Mouse (Mus musculus): ENCODE results near the gene Amhr2. TPM values are rescaled to one million over a fixed set of nuclear protein-coding genes. Genes with fewer than 3 reads are reported as not detected.

The Amhr2 gene
- polyA plus RNA-seq, 1 experiment from 2014 or later: 5.7 TPM

DNA sequence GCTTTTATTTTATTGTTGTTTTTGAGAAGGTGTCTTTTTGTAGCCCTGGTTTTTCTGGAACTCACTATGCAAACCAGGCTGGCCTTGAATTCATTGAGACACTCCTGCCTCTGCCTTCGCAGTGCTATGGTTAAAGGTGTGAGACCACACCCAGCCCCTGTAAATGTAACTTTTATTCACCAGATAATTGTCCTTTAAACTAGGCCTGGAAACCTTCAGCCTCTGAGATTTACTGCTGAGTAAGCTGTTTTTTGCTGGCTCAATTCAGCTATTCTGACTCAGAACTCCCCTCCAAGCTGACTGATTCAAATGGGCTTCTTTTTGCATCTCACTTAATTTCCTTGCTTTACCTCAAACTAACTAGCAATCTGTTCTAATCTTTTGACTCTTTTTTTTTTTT, 18.2 kb upstream of the Amhr2 start:
- Histone ChIP-seq H3K4me2 (no peak overlapping the region), H3K27ac (no peak overlapping the region), H3K27me3 (no peaks in the 10 kb centered on the region), H3K9ac (no peak overlapping the region), H3K9me3 (replicated peaks) (no peaks in the 10 kb centered on the region), H3K4me3 (no peak overlapping the region), H3K4me1 (replicated peaks) (no peaks in the 10 kb centered on the region), H3K36me3 (peaks cover 69% of the 10 kb centered on the region)
- ATAC-seq (replicated peaks; ENCODE audit: insufficient number of reproducible peaks, insufficient read depth, low FRiP score, low read depth): no peak
- 92% methylated on average over 1 of the region's 1 CpGs for WGBS

DNA sequence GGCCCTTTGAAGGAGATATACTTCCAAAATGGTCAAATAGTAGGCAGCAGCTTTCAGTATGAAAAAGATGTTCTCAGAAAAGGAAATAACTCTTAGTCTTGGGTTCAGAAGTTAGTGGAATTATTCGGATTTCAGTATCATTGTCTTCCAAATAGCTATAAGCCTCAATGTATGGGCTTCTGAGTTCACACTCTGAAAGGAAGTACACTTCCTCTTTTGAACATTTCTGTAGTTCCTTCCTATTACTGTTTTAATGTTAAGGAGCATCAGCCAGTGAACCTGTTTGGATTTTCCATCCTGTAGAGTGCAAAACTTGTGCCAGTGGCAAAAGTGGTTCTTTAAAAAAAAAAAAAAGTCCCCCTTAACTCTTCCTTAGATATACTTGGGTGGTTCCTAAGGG, 13.1 kb upstream of the Amhr2 start:
- H3K9ac ChIP-seq: no peak overlapping the region
- H3K4me2 ChIP-seq: no peak overlapping the region
- H3K27me3 ChIP-seq: no peaks in the 10 kb centered on the region
- H3K4me3 ChIP-seq: no peak overlapping the region
- no peak for ATAC-seq (replicated peaks; ENCODE audit: insufficient number of reproducible peaks, insufficient read depth, low FRiP score, low read depth)
- 72% methylated on average over 1 of the region's 1 CpGs for WGBS
- H3K9me3 ChIP-seq (replicated peaks): no peaks in the 10 kb centered on the region
- no peaks in the 10 kb centered on the region for H3K4me1 ChIP-seq (replicated peaks)
- H3K36me3 ChIP-seq: peaks cover 73% of the 10 kb centered on the region
- H3K27ac ChIP-seq: peak overlapping the region; percentile 31; the same call in 1 of the 2 replicates

DNA sequence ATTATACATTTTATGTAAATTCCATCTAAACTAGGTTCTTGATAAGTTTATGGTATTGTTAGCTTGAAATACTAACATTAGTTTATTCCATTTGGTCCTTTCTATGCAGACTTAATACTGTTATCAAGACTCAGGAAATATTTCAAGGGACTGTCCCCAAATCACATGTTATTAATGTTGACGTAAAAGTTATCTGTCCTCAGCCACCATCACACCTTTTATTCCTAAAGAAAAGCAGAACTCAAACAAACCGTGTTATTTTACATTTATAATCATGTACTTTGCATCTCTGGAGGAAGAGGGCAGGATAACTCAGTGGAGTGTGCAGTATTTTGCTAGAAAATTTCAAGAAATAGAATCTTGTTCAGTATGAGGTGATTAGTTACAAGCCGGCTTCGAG, 12.0 kb upstream of the Amhr2 start:
- no peaks in the 10 kb centered on the region for H3K4me1 ChIP-seq (replicated peaks)
- no peaks in the 10 kb centered on the region for H3K27me3 ChIP-seq
- ATAC-seq (replicated peaks; ENCODE audit: insufficient number of reproducible peaks, insufficient read depth, low FRiP score, low read depth): no peak
- no peak overlapping the region for H3K9ac ChIP-seq
- peaks cover 65% of the 10 kb centered on the region for H3K36me3 ChIP-seq
- H3K4me3 ChIP-seq: no peak overlapping the region
- no peaks in the 10 kb centered on the region for H3K9me3 ChIP-seq (replicated peaks)
- 86% methylated on average over 4 of the region's 4 CpGs for WGBS
- no peak overlapping the region for H3K4me2 ChIP-seq
- no peak overlapping the region for H3K27ac ChIP-seq

DNA sequence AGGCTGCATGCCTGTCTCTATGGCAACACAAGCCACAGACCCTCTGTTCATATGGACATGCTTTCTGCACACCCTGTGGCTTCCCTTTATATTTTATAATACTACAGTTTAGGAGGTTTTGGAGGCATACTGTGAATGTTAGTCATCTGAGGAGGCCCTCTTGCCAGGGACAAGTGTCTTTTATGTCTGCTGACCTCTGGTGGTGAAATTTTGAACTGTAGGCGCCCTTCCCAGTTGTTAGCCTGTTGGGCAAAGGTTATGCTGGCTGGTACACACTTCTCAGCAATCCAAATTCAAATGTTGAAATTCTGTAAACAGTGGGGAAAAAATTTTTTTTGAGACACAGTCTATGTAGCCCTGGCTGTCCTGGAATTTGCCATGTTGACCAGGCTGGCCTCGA, 2.7 kb upstream of the Amhr2 start:
- H3K4me1 ChIP-seq (replicated peaks): peaks cover 4% of the 10 kb centered on the region; the same call in 1 of the 2 replicates
- H3K4me3 ChIP-seq: no peak overlapping the region
- no peak for ATAC-seq (replicated peaks; ENCODE audit: insufficient number of reproducible peaks, insufficient read depth, low FRiP score, low read depth)
- H3K9me3 ChIP-seq (replicated peaks): no peaks in the 10 kb centered on the region
- H3K27ac ChIP-seq: no peak overlapping the region
- H3K27me3 ChIP-seq: no peaks in the 10 kb centered on the region
- H3K36me3 ChIP-seq: no peaks in the 10 kb centered on the region
- 42% methylated on average over 2 of the region's 2 CpGs for WGBS
- H3K4me2 ChIP-seq: no peak overlapping the region
- no peak overlapping the region for H3K9ac ChIP-seq

DNA sequence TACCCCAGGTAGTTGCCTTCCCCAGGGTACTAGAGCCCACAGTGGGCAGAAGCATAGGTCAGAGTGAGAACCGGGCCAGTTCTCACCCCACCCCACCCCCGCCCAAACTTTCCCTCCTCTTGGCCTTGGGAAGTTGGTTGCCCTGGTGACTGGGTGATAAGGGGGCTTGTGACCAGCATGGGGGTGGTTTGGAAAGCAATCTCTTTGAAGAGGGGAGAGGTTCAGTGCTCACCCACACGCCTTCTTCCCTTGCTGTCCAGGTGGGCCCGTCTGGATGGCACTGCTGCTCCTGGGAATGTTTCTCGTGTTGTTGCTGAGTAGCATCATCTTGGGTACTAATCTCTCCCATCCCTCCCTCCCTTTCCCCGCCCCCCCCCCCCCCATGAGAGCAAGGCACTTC, 1.3 kb downstream of the Amhr2 start:
- H3K27me3 ChIP-seq: no peaks in the 10 kb centered on the region
- no peak overlapping the region for H3K4me3 ChIP-seq
- no peaks in the 10 kb centered on the region for H3K9me3 ChIP-seq (replicated peaks)
- no peak for ATAC-seq (replicated peaks; ENCODE audit: insufficient number of reproducible peaks, insufficient read depth, low FRiP score, low read depth)
- no peak overlapping the region for H3K4me2 ChIP-seq
- no peak overlapping the region for H3K9ac ChIP-seq
- WGBS: 18% methylated on average over 5 of the region's 6 CpGs
- peaks cover 4% of the 10 kb centered on the region; the same call in 1 of the 2 replicates for H3K4me1 ChIP-seq (replicated peaks)
- no peak overlapping the region for H3K27ac ChIP-seq
- H3K36me3 ChIP-seq: no peaks in the 10 kb centered on the region

DNA sequence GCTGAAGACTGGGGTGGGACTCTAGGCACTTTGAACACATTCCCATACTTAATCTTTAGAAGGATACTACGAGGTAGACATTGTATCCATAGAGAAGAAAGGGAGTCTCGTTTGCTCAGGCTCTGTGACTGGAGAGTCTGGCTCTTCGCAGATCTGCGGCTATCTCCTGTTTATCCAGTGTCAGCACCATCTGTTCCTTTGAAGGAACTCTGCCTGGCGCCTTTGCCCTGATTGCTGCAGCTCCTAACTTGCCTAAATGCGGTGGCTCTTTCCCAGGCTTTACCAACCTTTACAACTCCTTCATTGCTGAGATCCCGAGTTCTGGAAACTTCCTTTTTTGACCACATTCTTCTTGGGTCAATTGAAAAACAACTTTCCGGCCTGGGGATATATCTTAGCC, 4.2 kb downstream of the Amhr2 start:
- no peak for ATAC-seq (replicated peaks; ENCODE audit: insufficient number of reproducible peaks, insufficient read depth, low FRiP score, low read depth)
- H3K27me3 ChIP-seq: no peaks in the 10 kb centered on the region
- H3K27ac ChIP-seq: no peak overlapping the region
- H3K4me2 ChIP-seq: no peak overlapping the region
- peaks cover 8% of the 10 kb centered on the region; the same call in 1 of the 2 replicates for H3K4me1 ChIP-seq (replicated peaks)
- 39% methylated on average over 8 of the region's 8 CpGs for WGBS
- H3K4me3 ChIP-seq: no peak overlapping the region
- no peaks in the 10 kb centered on the region for H3K36me3 ChIP-seq
- no peak overlapping the region for H3K9ac ChIP-seq
- H3K9me3 ChIP-seq (replicated peaks): no peaks in the 10 kb centered on the region

DNA sequence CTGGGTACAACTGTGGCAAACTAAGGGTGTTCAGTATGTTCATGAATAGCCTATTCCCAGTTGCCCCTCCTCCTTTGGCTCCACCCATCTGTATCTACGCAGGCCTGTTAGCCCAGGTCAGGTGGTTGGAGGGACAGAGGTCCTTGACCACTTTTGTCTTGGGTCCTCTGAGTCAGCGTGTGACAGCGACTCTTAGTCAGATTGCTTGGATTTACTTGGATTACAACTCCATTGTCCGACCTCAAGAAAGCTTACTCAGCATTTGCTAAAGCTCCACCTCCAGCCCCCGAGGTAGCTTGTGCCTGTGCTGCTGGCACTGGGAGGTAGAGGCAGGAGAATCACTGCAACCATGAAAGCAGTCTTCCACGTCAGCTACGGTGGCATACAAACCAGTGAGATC, 5.8 kb downstream of the Amhr2 start:
- Histone ChIP-seq H3K27ac (no peak overlapping the region), H3K4me1 (replicated peaks) (peaks cover 8% of the 10 kb centered on the region; the same call in 1 of the 2 replicates), H3K9ac (no peak overlapping the region), H3K36me3 (no peaks in the 10 kb centered on the region), H3K4me3 (no peak overlapping the region), H3K27me3 (no peaks in the 10 kb centered on the region), H3K9me3 (replicated peaks) (no peaks in the 10 kb centered on the region), H3K4me2 (no peak overlapping the region)
- WGBS: 35% methylated on average over 7 of the region's 7 CpGs
- ATAC-seq (replicated peaks; ENCODE audit: insufficient number of reproducible peaks, insufficient read depth, low FRiP score, low read depth): no peak

DNA sequence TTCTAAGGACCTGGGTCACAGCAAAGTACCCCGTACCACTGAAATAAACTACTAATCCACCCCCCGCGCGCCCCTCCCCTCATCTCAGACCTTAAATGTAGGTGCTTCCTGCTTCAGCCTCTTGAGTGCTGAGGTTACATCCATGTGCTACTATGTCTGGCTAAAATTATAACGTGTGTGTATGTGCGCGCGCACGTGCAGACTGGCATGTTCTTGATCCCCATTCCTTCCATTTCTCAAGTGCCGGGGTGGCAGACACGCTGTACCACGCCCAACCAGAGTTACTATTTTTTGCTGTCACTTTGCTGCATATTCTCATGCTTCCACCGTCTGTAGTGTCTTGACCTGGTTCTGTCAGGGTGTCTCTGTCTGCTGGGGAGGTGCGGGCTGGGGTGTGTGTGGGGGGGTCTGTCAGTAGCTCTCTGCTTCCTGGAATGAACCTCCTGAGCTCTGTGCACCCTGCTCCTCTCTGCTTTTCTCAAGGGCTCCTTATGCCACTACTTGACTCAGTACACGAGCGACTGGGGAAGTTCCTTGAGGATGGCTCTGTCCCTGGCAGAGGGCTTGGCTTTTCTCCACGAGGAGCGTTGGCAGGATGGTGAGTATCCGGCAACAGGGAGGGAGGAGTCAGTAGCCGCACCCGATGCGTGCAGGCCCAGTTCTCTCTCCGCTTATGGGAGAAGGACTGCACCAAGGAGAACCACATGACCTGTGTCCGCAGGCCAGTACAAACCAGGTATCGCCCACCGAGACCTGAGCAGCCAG, 6.7 kb downstream of the Amhr2 start:
- Histone ChIP-seq H3K27ac (no peak overlapping the region; the same call in 1 of the 2 replicates), H3K4me2 (no peak overlapping the region), H3K9me3 (replicated peaks) (no peaks in the 10 kb centered on the region), H3K4me3 (no peak overlapping the region), H3K36me3 (no peaks in the 10 kb centered on the region), H3K27me3 (no peaks in the 10 kb centered on the region), H3K4me1 (replicated peaks) (0 out of 2 replicates have a peak, but pooled peaks cover 4% of the 10 kb centered on the region), H3K9ac (no peak overlapping the region)
- WGBS: 70% methylated on average over 26 of the region's 26 CpGs
- ATAC-seq (replicated peaks; ENCODE audit: insufficient number of reproducible peaks, insufficient read depth, low FRiP score, low read depth): no peak

DNA sequence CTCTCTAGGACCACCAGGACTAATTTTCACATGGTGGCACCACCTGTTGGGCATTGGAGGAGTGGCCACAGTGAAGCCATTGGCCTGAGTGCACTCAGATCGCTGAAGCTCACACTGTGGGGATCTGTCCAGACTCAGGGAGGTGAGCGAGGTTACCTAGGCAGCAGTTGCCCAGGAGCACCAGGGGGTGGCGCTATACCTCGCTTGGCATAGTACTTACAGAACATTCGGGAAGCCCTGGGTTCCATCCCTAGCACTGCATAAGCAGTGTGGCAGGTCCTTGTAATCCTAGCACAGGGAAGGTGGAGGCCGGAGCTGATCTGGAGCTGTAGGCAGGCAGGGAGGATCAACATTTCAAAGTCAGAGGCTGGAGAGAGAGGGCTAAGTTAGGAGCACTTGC, 10.8 kb downstream of the Amhr2 start:
- Histone ChIP-seq H3K9ac (no peak overlapping the region), H3K4me3 (no peak overlapping the region), H3K27ac (no peak overlapping the region), H3K36me3 (no peaks in the 10 kb centered on the region), H3K9me3 (replicated peaks) (no peaks in the 10 kb centered on the region), H3K27me3 (no peaks in the 10 kb centered on the region), H3K4me1 (replicated peaks) (peaks cover 21% of the 10 kb centered on the region), H3K4me2 (no peak overlapping the region)
- 37% methylated on average over 6 of the region's 6 CpGs for WGBS
- ATAC-seq (replicated peaks; ENCODE audit: insufficient number of reproducible peaks, insufficient read depth, low FRiP score, low read depth): no peak

DNA sequence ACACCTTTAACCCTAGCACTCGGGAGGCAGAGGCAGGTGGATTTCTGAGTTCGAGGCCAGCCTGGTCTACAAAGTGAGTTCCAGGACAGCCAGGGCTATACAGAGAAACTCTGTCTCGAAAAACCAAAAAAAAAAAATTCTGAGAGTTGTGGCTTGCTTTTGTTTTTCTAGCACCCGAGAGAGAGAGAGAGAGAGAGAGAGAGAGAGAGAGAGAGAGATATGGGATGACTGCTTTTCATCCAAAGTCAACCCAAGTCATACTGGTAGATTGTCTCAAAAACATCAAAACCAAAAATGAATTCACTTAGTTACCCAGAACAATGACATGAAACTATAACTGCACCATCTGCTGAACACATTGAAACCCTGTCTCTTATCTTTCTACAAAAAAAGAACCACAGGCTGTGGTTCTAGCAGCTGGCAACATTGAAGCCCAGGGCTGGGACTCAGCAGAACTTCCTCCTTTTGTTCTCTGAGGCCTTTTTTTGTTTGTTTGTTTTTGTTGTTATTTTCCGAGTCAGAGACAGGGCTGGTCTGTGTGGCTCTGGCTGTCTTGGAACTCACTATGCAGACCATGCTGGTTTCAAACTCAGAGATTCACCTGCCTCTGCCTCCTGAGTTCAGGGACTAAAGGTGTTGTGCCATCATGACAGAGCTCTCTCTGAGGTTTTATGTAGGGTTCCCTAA, 13.0 kb downstream of the Amhr2 start:
- peaks cover 22% of the 10 kb centered on the region for H3K4me1 ChIP-seq (replicated peaks)
- H3K9ac ChIP-seq: no peak overlapping the region
- no peaks in the 10 kb centered on the region for H3K9me3 ChIP-seq (replicated peaks)
- no peaks in the 10 kb centered on the region for H3K27me3 ChIP-seq
- 57% methylated on average over 5 of the region's 5 CpGs for WGBS
- no peak for ATAC-seq (replicated peaks; ENCODE audit: insufficient number of reproducible peaks, insufficient read depth, low FRiP score, low read depth)
- H3K4me3 ChIP-seq: peak overlapping the region; percentile 58
- H3K27ac ChIP-seq: peak overlapping the region; percentile 47
- peaks cover 6% of the 10 kb centered on the region for H3K36me3 ChIP-seq
- peak overlapping the region; percentile 69 for H3K4me2 ChIP-seq

DNA sequence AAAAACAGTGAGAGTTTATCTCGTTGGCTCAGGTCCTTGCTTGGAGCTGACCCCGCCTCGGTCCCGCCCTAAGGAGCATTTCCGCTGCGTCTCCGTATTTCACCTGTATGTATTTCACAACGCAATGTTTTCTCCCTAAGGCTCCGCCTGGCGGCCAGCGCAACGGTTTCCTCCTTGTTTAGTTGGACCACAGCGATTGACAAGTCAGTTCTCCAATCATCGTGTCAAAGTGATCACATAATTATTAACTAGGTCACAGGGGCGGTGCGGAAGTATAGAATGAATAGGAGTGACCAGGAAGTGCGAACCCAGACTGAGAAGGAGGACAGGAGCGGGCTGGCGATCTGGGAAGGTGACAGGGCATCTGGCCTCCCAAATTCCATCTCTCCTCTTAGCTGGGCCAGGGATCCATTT, 13.7 kb downstream of the Amhr2 start, which contains the start of gene Prr13:
Gene Prr13, plus strand, starts transcription at position 125 of the 414 bp plus-strand sequence.
- peak; percentile 81 for ATAC-seq (replicated peaks; ENCODE audit: insufficient number of reproducible peaks, insufficient read depth, low FRiP score, low read depth)
- H3K9ac ChIP-seq: peak within 1 kb of the TSS; percentile 58
- under 1% methylated on average over 19 of the region's 19 CpGs for WGBS
- peak within 1 kb of the TSS; percentile 58 for H3K4me3 ChIP-seq
- H3K4me1 ChIP-seq (replicated peaks): peaks cover 22% of the 10 kb centered on the region
- no peaks in the 10 kb centered on the region for H3K9me3 ChIP-seq (replicated peaks)
- H3K4me2 ChIP-seq: peak within 1 kb of the TSS; percentile 69
- H3K27me3 ChIP-seq: no peaks in the 10 kb centered on the region
- peaks cover 6% of the 10 kb centered on the region for H3K36me3 ChIP-seq
- peak within 1 kb of the TSS; percentile 47 for H3K27ac ChIP-seq

All from heart, embryonic 15.5 days (tissue).